Mouse (Mus musculus) left cerebral cortex, adult 18-20 months (tissue): ENCODE data around the gene Fbxl17. TPM values are rescaled to one million over a fixed set of nuclear protein-coding genes. Genes with fewer than 3 reads are reported as not detected.

Experiments used
- DNase-seq, 2 experiments: peaks; one replicate each; pipeline ENCODE4 v3.0.0; 2021 to 2022; ENCODE audit warnings: low spot score in 2 of 2, mixed read lengths in 1 of 2
- total RNA-seq, 2 experiments: library from RNA; stranded (reverse); gene quantifications; 2 replicates each; pipeline ENCODE4 v1.2.3; 2021

Fbxl17 gene
- total RNA-seq, 2 experiments from 2014 or later, result 58.2 to 62.9 TPM

DNA sequence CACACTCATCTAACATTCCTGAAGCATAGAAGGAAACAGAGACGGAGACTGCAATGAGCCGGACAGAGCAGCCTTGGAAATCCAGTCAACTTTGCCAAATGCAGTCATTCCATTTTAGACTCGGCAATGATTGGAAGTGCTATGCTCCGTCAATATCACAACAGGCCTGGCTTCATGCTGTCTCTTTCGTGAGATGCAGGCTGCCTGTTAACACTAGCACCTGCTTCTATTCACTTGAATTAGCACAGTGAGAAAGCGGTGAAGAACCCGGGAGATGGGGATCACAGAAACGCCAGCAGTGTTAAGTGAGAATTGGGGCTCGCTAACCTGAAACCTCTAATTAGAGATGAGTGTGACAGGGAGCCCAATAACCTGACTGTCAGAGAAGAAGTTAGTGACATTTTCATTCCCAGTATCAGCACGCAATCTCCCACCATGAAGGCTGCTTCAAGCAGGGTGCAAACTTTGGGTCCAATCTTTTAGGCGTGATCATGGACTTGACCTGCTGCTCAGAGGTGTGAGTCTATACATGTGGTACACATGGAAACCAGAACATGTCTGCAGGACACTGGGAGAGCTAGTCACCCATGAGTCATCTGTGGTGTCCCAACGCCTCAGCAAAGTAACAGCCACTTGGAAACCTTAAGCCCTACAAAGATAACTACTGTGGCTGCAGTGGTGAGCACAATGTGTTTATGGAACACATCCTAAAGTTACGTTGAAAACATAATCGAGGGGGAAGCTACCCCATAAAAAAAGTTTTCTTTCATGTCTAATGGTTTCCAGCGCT lies 428.5 kb downstream of the Fbxl17 start:
- no peak for DNase-seq

DNA sequence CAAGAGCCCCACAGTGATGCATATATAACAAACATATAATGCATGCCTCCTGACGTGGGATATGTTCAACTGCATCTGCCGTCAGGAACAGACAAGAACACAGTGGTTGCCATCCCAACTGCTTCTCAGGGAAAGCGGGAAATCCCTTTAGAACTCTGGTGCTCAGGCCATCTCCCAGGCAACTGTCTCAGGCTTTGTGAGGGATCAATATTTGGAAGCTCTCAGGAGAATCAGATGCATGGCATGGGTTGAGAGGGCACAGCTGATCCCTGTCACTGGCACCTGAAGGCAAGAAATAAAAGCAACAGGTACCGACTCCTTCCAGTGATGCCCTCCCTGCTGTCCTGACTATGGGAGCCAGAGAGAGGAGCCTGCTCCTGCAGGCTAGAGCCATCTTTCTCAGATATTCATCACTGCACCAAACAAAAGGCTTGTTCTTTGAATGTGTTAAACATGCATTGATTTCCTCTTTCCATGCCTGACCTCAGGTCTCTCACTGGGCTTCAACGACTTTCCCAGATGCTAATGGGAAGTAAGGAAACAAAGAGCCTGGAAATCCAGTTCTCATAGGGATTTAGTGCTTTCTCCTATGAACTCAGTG lies 429.6 kb downstream of the Fbxl17 start:
- no peak for DNase-seq

- DNase-seq, result no peak
These were observed 437.0 kb downstream of the Fbxl17 start for GRCm38 (mm10) chr17:63062785-63063184.

- no peak for DNase-seq
These were observed 438.0 kb downstream of the Fbxl17 start for GRCm38 (mm10) chr17:63061786-63062185.

DNA sequence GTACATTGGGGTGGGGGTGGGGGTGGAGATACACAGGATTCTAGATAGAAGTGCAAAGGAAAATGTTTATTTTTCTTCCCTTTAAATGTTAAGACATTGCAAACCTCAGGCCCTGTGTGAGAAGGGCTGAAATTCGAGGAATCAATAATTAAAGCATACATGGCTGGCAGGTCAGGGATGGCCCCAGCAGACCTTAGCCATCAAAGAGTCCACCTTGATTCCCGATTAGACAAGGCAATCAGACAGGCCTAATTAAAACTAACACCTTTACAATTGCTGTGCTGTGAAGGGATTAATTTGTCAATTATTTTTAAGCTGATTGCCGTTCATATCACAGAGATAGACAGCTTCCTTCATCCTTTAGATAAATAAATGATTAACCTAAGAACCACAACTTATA lies 439.0 kb downstream of the Fbxl17 start:
- DNase-seq, result no peak

GRCm38 (mm10) chr17:63057740-63058388 lies 442.0 kb downstream of the Fbxl17 start:
- DNase-seq, result no peak

DNA sequence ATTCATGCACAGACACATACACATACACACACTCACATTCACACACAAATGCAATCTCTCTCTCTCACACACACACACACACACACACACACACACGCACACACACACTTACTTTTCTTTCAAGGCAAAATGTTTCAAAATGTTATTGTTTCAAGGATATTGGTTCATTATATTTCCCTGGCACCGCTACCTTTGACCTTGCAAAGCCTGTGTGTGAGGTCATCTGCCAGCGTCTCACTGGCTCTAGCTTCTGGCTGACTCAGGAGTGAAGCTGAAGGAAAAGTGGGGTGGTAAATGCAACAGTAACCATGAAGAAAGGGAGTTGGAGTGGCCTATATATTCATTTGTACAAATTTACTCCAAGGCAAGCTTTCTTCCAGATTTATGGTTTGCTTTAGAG lies 442.8 kb downstream of the Fbxl17 start:
- DNase-seq, result no peak

DNA sequence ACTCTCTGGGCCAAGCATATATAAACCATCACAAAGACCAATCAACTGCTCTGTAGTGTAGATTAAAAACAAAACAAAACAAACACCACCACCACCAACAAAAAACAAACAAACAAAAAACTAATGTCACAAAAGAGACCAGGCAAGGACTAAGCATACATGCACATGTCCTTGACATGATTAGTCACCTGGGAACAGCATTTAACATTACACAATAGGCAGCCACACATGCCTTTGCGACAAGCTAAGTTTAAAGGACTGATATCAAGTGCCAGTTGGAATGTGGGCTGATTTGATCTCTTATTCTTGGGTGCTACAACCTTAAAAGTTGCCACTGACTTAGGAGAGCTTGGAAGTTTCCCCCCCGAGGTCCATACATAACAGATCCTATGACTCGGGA lies 446.5 kb downstream of the Fbxl17 start:
- DNase-seq, result no peak

- DNase-seq, result no peak
These were observed 453.4 kb downstream of the Fbxl17 start for GRCm38 (mm10) chr17:63046401-63046800.

DNA sequence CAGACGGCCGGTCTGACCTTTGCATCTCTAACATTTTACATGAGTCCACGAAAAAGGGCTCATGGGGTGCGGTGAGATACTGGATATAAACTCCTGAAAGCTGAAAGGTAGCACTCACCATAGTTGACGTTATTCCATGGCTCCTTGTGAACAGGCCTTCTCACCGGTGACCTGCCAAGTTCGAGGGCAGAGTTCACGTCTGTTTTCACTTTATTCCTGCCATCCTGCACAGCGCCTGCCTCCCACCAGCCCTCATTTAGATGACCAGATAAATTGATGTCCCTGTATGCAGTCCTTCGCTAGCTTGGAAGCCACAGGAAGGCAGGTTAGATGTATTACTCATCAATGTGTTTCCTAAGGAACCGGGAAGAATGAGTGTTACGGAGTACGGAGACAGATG lies 454.5 kb downstream of the Fbxl17 start:
- DNase-seq, result no peak

GRCm38 (mm10) chr17:63043046-63043675 lies 456.7 kb downstream of the Fbxl17 start:
- no peak for DNase-seq

GRCm38 (mm10) chr17:63037562-63037961 lies 462.3 kb downstream of the Fbxl17 start:
- DNase-seq, result no peak

- DNase-seq, result peak in 1 of 2 experiments; percentile 37
These were observed 466.7 kb downstream of the Fbxl17 start for GRCm38 (mm10) chr17:63033141-63033540.

DNA sequence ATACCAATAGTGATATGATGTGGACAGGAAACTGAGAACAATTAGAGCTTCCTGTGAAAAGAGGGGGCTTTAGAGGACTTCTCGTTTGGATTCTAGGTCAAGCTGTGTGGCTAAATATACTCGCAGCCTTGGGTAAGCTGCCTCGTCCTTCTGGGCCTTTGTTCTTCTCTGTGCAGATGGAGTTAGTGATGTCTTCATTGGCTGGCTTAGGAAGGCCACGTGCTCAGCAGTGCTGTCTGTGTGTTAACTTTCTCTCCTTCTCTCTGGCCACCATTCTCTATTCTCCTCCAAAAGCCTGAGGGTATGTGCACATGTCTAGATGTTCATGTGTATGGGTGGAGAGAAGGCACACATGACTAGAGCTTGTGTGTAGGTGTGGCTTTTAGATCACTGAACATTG lies 470.7 kb downstream of the Fbxl17 start:
- DNase-seq, result no peak

GRCm38 (mm10) chr17:63025238-63025637 lies 474.6 kb downstream of the Fbxl17 start:
- peak; percentile 35 to 58 for DNase-seq

GRCm38 (mm10) chr17:63017605-63018167 lies 482.1 kb downstream of the Fbxl17 start:
- DNase-seq, result no peak

- DNase-seq, result no peak
These were observed 487.3 kb downstream of the Fbxl17 start for GRCm38 (mm10) chr17:63012571-63012923.

- DNase-seq, result peak; percentile 72 to 84
These were observed 487.8 kb downstream of the Fbxl17 start for GRCm38 (mm10) chr17:63011893-63012570.

DNA sequence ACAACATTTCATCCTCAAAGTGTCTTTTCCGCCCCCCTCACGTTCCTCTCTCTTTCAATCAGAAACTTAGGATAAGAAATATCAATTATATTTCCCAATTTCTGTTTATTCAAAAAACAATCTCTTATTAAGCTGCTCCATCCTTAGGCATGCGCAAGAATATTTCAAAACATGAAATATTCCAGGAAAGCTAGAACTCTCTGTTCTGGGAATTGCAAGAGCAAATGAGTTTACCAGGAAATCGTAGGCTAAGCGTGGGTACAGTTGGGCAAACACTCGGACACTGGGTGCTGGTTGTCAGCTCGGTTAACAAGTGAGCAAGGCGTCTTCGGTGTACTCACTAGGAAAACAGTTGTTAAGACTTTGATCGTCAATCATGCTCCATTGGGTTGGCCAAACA lies 489.0 kb downstream of the Fbxl17 start:
- DNase-seq, result no peak

- no peak for DNase-seq
These were observed 491.0 kb downstream of the Fbxl17 start for GRCm38 (mm10) chr17:63008788-63009187.

GRCm38 (mm10) chr17:63008277-63008676 lies 491.5 kb downstream of the Fbxl17 start:
- DNase-seq, result no peak
